Mouse (Mus musculus) liver, embryonic 11.5 days (tissue): ENCODE data around the gene Dtx4. TPM values are rescaled to one million over a fixed set of nuclear protein-coding genes. Genes with fewer than 3 reads are reported as not detected.

Experiments used
- ATAC-seq: fragments of 200-750 bp; cut with Nextera tagmentation; replicated peaks from 2 replicates; pipeline ENCODE4 v1.8.0; 2017; ENCODE audit warnings: moderate number of reproducible peaks, mild to moderate bottlenecking, moderate TSS enrichment, moderate library complexity; ENCODE audit not compliant: low FRiP score
- DNase-seq: peaks from one replicate; pipeline ENCODE4 v3.0.0-alpha.2; 2017; ENCODE audit warnings: low spot score
- H3K27ac ChIP-seq: fragments of 300-500 bp; sonication (generic); 2 replicates; pipeline ENCODE4 v1.5.1; 2014; ENCODE audit warnings: mild to moderate bottlenecking, low read depth, low read length, control low read depth
- H3K27me3 ChIP-seq: fragments of 300-500 bp; sonication (generic); replicated peaks from 2 replicates; pipeline ENCODE4 v1.6.1; 2014; ENCODE audit warnings: low read length, mixed read lengths; ENCODE audit not compliant: control insufficient read depth, insufficient read depth
- H3K36me3 ChIP-seq: fragments of 300-500 bp; sonication (generic); 2 replicates; pipeline ENCODE4 v1.6.1; 2014; ENCODE audit warnings: mild to moderate bottlenecking, low read length, moderate library complexity, mixed read lengths; ENCODE audit not compliant: control insufficient read depth, insufficient read depth
- H3K4me1 ChIP-seq: fragments of 300-500 bp; sonication (generic); replicated peaks from 2 replicates; pipeline ENCODE4 v1.6.1; 2014; ENCODE audit warnings: low read length, mixed read lengths; ENCODE audit not compliant: control insufficient read depth, insufficient read depth
- H3K4me2 ChIP-seq: fragments of 300-500 bp; sonication (generic); 2 replicates; pipeline ENCODE4 v1.6.1; 2014; ENCODE audit warnings: mild to moderate bottlenecking, control low read depth, moderate library complexity
- H3K4me3 ChIP-seq: fragments of 300-500 bp; sonication (generic); 2 replicates; pipeline ENCODE4 v1.5.1; 2014; ENCODE audit warnings: low read depth, low read length, control low read depth
- H3K9ac ChIP-seq: fragments of 300-500 bp; sonication (generic); 2 replicates; pipeline ENCODE4 v1.6.1; 2014; ENCODE audit warnings: low read depth, low read length, control low read depth
- H3K9me3 ChIP-seq: fragments of 300-500 bp; sonication (generic); 2 replicates; pipeline ENCODE4 v1.6.1; 2016; ENCODE audit warnings: low read length, inconsistent platforms, mixed read lengths; ENCODE audit not compliant: control insufficient read depth
- WGBS: fragments of 180-500 bp; shearing (Covaris S2); extraction: QIAGEN DNeasy Blood & Tissue Kit; methylation state at CpG from one replicate; pipeline ENCODE4 v1.1.7; 2014; 5-methylcytosine and 5-hydroxymethylcytosine counted together
- polyA plus RNA-seq: library from polyadenylated mRNA; unstranded; fragments of >200 nt; fragmentation: Nextera tagmentation; extraction: Ambion mirVana; gene quantifications from 2 replicates; pipeline ENCODE4 v1.2.1, GENCODE M21; 2014

The Dtx4 gene
- polyA plus RNA-seq, 1 experiment from 2014 or later: 3.8 TPM

DNA sequence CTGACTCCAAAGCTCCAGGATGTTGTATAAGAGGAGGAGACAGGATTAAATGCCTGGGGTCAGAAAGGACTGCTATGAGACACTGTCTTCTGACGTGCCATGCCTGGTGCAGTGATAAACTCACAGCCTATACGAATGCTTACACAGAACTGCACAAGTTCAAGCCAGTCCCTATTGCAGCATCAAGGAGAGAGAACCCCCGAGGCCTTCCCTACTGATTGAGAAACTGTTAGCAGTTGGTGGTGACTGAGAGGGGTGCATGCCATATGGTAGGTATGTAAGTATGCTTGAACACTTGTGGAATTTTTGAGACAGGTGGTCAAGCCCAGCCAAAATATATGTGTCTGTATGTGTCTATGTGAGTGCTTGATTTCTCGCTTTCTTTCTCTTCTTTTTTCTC, 22.1 kb upstream of the Dtx4 start:
- Histone ChIP-seq H3K36me3 (no peaks in the 10 kb centered on the region), H3K9me3 (no peaks in the 10 kb centered on the region), H3K4me3 (no peak overlapping the region), H3K4me1 (no peaks in the 10 kb centered on the region), H3K4me2 (no peak overlapping the region), H3K9ac (no peak overlapping the region), H3K27ac (no peak overlapping the region), H3K27me3 (no peaks in the 10 kb centered on the region)
- DNase-seq (no peak), ATAC-seq (no peak)
- WGBS: 45% methylated on average over 4 of the region's 4 CpGs

DNA sequence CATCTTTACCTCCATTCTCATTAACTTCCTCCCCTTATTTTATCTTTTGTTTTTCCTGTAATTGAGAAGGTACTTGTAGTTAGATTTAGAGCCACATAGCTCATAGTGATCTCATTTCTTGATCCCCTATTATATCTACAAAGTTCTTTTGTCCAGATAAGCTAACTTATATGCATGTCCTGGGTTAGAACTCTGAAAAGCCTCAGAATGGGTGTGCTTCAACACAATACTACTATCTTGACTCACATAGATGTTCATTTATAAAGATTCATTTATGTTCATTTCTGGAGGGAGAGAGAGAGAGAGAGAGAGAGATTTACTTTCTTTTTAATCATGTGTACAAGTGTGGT, 17.3 kb upstream of the Dtx4 start:
- ATAC-seq (no peak), DNase-seq (no peak)
- Histone ChIP-seq H3K4me1 (no peaks in the 10 kb centered on the region), H3K4me3 (peak overlapping the region; percentile 46; the same call in 1 of the 2 replicates), H3K4me2 (peak overlapping the region; percentile 60), H3K27ac (no peak overlapping the region), H3K9me3 (no peaks in the 10 kb centered on the region), H3K27me3 (no peaks in the 10 kb centered on the region), H3K9ac (no peak overlapping the region), H3K36me3 (no peaks in the 10 kb centered on the region)

GRCm38 (mm10) chr19:12517671-12518540, 16.7 kb upstream of the Dtx4 start:
- ATAC-seq: peak; percentile 60; the same call in 1 of the 2 replicates
- Histone ChIP-seq H3K27ac (no peak overlapping the region), H3K27me3 (no peaks in the 10 kb centered on the region), H3K9me3 (no peaks in the 10 kb centered on the region), H3K36me3 (no peaks in the 10 kb centered on the region), H3K4me2 (peak overlapping the region; percentile 60), H3K4me3 (peak overlapping the region; percentile 46), H3K4me1 (no peaks in the 10 kb centered on the region), H3K9ac (peak overlapping the region; percentile 58)
- DNase-seq: peak; percentile 49
- 2% methylated on average over 16 of the region's 16 CpGs for WGBS

- DNase-seq (no peak), ATAC-seq (no peak)
- Histone ChIP-seq H3K9me3 (no peaks in the 10 kb centered on the region), H3K4me1 (no peaks in the 10 kb centered on the region), H3K36me3 (no peaks in the 10 kb centered on the region), H3K4me2 (no peak overlapping the region), H3K9ac (no peak overlapping the region), H3K4me3 (no peak overlapping the region), H3K27me3 (no peaks in the 10 kb centered on the region), H3K27ac (no peak overlapping the region)
Measured at GRCm38 (mm10) chr19:12514621-12515020, 13.4 kb upstream of the Dtx4 start.

DNA sequence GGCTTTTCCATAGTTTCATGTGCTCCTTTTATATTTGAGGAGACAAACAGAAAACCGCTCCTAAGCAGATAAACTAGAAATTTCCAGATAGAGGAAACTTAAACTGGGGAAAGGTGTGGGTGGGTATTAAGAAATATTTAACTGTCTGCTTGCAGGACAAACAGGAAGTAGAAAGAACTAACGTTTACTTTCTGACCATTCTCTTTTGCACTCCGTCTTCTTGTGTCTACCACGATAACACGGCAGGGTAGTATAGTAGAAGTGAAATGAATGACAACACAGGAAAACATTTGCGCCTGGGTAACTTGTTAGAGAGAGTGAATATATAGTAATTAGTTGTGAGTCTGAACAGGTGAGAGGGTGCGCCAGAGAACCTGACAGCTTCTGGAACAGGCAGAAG, 1.5 kb upstream of the Dtx4 start:
- H3K36me3 ChIP-seq: no peaks in the 10 kb centered on the region
- H3K4me3 ChIP-seq: no peak overlapping the region
- DNase-seq (no peak), ATAC-seq (no peak)
- H3K27ac ChIP-seq: no peak overlapping the region
- WGBS: 76% methylated on average over 7 of the region's 7 CpGs
- no peak overlapping the region for H3K9ac ChIP-seq
- H3K4me2 ChIP-seq: no peak overlapping the region
- peaks cover 20% of the 10 kb centered on the region for H3K27me3 ChIP-seq
- H3K4me1 ChIP-seq: no peaks in the 10 kb centered on the region
- no peaks in the 10 kb centered on the region for H3K9me3 ChIP-seq

GRCm38 (mm10) chr19:12500881-12501311, 358 bp downstream of the Dtx4 start:
- peak; percentile 64 for DNase-seq
- peaks cover 20% of the 10 kb centered on the region for H3K27me3 ChIP-seq
- under 1% methylated on average over 37 of the region's 38 CpGs for WGBS

DNA sequence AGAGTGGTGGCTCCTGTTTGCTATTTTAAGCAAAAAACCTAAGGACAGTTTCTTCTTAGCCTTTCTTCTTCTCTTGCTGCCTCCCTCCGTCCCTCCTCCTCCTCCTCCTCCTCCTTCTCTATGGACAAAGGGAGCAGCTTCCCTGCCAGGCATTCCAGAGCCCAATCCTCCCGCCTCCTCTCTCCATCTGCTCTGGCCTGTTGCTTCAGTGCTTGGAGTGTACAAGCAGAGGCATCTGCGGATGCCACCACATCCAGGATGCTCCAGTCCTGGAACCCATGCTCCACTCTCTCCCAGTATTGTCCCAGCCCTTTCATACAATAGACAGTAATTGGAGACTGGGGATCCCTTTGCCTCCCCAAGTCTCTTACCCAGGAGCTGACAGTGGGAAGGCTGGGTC, 1.1 kb downstream of the Dtx4 start:
- no peak for DNase-seq
- H3K9me3 ChIP-seq: no peaks in the 10 kb centered on the region
- H3K9ac ChIP-seq: no peak overlapping the region
- H3K27me3 ChIP-seq: peaks cover 20% of the 10 kb centered on the region
- H3K4me1 ChIP-seq: no peaks in the 10 kb centered on the region
- H3K36me3 ChIP-seq: no peaks in the 10 kb centered on the region
- ATAC-seq: no peak
- peak overlapping the region; percentile 62 for H3K4me3 ChIP-seq
- H3K4me2 ChIP-seq: peak overlapping the region; percentile 86
- H3K27ac ChIP-seq: no peak overlapping the region
- 18% methylated on average over 3 of the region's 3 CpGs for WGBS

More at GRCm38 (mm10) chr19:12500881-12501311, 358 bp downstream of the Dtx4 start:
- H3K36me3 ChIP-seq: no peaks in the 10 kb centered on the region
- peak; percentile 47 for ATAC-seq
- H3K4me3 ChIP-seq: peak overlapping the region; percentile 62
- no peaks in the 10 kb centered on the region for H3K9me3 ChIP-seq
- no peaks in the 10 kb centered on the region for H3K4me1 ChIP-seq
- H3K9ac ChIP-seq: peak overlapping the region; percentile 71
- H3K4me2 ChIP-seq: peak overlapping the region; percentile 86
- H3K27ac ChIP-seq: peak overlapping the region; percentile 32; the same call in 1 of the 2 replicates

GRCm38 (mm10) chr19:12499485-12499884, 1.8 kb downstream of the Dtx4 start:
- no peak overlapping the region for H3K4me3 ChIP-seq
- H3K36me3 ChIP-seq: no peaks in the 10 kb centered on the region
- no peaks in the 10 kb centered on the region for H3K9me3 ChIP-seq
- DNase-seq (no peak), ATAC-seq (no peak)
- no peak overlapping the region for H3K9ac ChIP-seq
- H3K27me3 ChIP-seq: peaks cover 20% of the 10 kb centered on the region
- H3K4me1 ChIP-seq: no peaks in the 10 kb centered on the region
- H3K27ac ChIP-seq: no peak overlapping the region
- 49% methylated on average over 2 of the region's 2 CpGs for WGBS
- no peak overlapping the region for H3K4me2 ChIP-seq

DNA sequence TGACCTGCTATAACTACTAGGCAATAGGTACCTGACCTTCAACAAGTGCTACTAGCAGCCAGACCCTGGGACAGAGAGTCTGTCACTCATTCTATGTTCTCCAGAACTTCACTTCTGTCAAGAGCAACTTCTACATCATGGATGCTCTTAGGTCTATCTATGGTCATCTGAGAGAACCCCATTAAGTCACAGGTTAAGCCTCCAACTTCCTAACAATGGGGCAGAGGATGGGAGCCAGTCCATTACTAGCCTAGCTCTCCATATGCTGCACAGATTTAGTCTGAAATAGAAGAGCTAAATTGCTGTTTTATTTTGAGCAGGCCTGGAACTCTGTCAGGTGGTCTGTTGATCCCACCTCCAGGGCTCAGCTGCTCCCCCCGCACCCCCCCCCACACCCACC, 2.3 kb downstream of the Dtx4 start:
- DNase-seq (no peak), ATAC-seq (no peak)
- Histone ChIP-seq H3K36me3 (no peaks in the 10 kb centered on the region), H3K4me3 (no peak overlapping the region), H3K27me3 (peaks cover 20% of the 10 kb centered on the region), H3K9ac (no peak overlapping the region), H3K4me1 (no peaks in the 10 kb centered on the region), H3K9me3 (no peaks in the 10 kb centered on the region), H3K27ac (no peak overlapping the region), H3K4me2 (no peak overlapping the region)
- WGBS: 80% methylated on average over 1 of the region's 1 CpGs
